Mouse (Mus musculus): ENCODE results near the gene Ran.
"Not testable (repeated sequence)": the region's sequence is repeated elsewhere in the genome, so short reads cannot be mapped to it uniquely, and the experiment has no call there.

Gene Ran

GRCm38 (mm10) chr5:129019497-129020299, at the start of gene Ran:
TSS of gene Ran (plus strand) at chr5:129020069.
- peak; percentile 97 to 98 for DNase-seq

DNA sequence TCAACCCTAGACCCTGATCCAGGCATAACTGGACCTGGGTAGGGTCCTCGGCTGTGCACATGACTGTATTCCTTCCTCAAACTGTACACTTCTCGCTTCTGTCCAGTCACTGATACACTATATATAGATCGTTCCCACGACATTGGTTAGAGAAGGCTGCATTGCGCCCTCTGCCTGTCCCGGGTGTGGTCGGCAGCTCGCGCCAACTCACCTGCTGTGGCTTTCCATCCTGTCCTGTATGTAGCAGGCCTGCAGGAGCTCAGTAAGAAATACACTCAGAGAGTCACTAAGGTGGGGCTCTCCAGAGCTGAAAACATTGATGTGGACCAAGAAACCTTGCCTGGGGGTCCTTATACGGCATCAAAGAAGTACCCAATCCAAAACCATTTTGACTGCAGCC, 49.0 kb upstream of the Ran start:
- DNase-seq: no peak

- peak; percentile 82 to 86 for DNase-seq
These were observed 48.6 kb upstream of the Ran start for GRCm38 (mm10) chr5:128971298-128971697.

- peak; percentile 27 to 50 for DNase-seq
These were observed 43.6 kb upstream of the Ran start for GRCm38 (mm10) chr5:128976266-128976665.

- not testable (repeated sequence) for DNase-seq
These were observed 42.4 kb upstream of the Ran start for GRCm38 (mm10) chr5:128977466-128977865.

GRCm38 (mm10) chr5:128978957-128979356, 40.9 kb upstream of the Ran start:
- DNase-seq: no peak

- no peak for DNase-seq
These were observed 39.0 kb upstream of the Ran start for GRCm38 (mm10) chr5:128980857-128981256.

- DNase-seq: peak; percentile 84 to 89
These were observed 38.3 kb upstream of the Ran start for GRCm38 (mm10) chr5:128981607-128982006.

GRCm38 (mm10) chr5:128984536-128984935, 35.3 kb upstream of the Ran start:
- DNase-seq: no peak

DNA sequence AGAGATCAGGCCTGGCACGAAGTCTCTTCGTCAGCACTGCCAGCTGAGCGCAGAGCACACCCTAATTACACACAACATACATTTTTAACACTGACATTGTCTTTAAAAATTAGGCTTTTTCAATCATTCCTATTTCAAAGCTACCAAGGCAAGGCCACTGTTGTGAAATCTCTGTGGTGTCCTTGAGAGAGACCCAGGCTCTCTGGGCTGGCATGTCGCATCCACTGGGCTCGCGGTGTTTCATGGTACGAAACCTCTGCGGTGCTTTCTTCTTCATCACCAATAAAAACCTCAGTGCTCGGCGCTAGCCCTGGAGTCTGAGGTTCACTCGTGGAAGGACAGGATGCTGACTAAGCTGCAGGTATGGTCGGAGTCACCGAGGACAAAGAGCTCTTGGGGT, 33.9 kb upstream of the Ran start:
- no peak for DNase-seq

DNA sequence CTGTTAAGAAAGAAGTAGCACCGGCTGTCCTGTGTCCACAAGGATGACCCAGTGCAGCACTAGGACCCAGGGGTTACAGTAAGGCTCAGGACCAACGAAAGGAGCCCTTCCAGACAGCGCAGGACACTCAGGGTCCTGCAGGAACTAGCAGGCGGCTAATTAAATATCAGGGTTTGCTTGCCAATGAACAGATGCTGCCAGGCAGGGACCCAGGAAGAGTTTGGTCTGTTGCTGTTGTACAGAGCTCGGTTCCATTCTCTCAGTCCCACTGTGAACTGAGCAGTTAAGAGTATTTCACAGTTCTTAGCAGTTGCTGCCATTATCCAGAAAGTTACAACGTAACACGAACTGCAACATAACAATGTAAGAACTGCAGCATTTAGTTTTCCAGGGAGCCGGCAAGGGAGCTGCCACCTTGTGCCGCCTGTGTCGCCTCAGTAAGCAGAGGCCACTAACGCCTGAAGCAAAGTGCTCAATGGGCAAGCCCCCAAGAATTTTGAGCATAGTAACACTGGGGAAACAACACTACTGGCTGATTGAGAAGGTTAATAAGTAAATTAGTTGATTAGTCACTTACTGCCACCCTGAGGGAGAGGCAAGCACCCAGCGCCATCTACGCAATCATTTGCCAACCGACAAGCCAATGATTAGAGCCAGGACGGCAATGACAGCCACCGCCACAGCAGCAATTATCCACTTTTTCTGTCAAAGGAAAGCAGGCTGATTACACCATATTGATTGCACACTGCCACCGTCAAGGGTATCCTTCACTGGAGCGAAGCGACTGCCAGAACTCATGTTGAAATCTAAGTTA, 32.5 kb upstream of the Ran start:
- peak; percentile 51 to 64 for DNase-seq

- DNase-seq: no peak
These were observed 19.0 kb upstream of the Ran start for GRCm38 (mm10) chr5:129000706-129001468.

DNA sequence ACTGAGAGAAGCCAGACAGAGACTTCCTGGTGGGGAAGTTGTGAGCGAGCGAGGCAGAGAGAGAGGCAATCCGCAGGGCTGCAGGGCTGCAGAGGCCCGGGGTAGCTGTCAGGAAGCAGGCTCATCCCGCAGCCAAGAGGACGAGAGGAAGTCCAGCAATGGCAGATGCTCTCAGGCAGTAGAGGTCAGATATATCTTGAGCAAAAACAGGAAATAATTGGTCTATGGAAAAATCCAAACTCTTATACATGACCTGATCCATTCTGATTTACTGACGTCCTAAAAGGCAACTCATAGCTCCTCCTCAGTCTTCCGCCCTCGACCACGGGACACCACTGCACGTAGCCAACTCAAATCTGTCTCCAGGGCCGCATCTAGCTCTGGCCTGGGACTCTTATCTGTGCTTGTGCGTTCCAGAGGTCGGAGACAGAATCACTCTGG, 17.3 kb upstream of the Ran start:
- no peak for DNase-seq

DNA sequence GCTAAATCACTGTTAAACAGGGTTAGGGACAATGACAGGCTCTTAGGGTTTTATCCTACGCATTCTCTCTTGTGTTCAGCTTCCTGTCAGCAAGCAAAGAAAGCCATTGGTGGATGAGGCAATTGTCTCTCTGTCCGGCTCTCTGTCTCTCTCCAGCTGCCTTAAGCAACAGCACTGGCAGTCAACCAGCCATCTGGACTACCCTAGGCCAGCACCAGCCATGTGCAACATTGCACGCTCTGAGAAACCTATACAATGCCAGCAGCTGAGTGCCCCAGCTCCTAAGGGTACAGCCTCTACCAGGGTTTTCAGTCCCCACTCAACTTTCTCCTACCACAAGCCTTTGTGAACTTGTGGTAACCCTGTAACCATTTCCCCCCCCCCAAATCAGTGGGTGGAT, 14.5 kb upstream of the Ran start:
- DNase-seq: no peak

DNA sequence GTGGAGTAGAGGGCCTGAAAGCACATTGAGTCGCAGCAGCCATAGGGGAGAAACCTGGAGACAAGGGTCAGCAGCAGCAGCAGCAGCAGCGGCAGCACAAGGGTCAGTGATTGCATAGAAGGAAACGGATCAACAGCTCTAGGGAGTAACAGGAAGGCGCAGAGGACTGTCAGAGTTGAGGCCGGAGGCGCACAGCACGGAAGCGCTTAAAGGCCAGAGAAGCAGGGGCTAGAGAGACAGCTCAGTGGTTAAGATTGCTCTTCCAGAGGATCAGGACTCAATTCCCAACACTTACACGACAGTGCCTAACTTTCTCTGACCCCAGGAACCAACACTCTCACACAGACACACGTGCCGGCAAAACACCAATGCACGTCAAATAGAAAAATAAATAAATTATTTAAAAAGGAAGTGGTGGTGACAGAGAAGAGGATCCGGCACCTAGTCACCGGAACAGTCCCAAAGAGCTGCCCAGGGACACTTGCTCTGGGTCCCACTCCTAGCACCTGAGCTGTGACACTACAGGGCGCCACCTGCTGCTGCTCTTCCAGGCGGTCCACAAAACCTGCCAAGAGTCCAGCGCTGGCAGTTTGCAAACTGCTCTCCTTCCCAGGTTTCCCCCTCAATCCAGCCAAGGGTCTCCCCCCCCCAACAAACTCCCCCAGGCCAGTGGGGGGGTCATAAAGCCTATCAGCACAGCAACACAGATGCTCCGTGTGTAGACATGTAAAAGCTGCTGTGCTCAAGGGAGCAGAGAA, 13.7 kb upstream of the Ran start:
- DNase-seq: no peak

DNA sequence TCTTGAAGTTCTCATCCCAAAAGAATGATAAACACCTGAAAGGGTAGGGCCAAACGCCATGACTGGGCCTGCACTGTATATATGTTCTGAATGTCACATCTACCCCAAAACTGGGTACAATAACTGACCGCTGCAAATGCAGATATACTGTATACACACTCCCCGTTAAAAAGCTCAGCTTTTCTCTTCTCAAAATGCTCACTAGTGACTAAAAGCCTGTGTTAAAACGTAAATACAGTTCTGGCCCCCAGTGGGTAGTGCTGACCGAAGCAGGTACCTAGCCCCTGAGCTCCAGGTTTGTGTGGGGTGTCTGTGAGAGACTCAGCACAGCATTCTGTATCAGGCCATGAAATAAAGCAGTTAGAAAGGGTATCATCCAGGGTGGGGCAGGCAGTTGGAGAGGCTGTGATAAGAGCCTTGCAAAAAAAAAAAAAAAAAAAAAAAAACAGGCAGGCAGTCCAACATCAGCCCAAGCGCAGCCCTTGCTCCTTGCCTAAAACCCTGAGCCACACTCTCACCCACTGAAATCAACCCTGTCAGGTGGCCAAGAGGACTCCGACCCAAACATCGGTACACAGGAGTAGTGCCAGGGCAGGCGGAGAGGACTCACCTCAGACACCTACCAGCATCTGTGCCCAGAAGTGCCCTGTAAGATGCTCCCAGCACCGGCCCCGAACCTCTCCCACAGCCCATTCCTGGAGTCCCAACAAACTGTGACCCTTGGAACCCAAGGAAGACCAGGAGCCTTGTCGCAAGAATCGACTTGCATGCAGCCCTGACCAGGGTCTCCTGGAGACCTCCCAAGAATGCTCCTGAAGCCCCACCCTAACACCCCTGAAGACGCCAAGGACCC, 12.5 kb upstream of the Ran start:
- DNase-seq: no peak

DNA sequence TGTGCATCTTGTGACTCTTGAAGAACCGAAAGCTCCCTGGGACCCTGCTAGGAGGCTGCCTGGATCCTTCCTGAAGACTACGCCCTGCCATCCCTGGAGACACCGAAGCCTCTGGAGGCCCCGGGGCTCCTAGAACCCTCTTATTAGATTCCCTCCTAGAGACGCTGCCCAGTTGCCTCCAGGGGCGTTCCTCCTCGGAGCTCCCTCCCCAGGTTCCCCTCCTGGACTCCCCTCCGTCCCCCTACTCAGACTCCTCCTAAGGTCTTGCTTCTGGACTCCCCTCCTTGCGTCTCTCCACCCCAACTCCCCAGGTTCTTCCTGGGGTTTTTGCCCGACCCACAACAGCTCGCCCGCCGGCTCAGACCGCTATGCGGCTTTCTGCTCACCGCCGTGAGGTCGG, 11.9 kb upstream of the Ran start:
- DNase-seq: no peak

GRCm38 (mm10) chr5:129008412-129008826, 11.4 kb upstream of the Ran start, which contains the start of gene Stx2:
TSS of gene Stx2 (minus strand) at chr5:129008574.
- peak; percentile 86 to 87 for DNase-seq

DNA sequence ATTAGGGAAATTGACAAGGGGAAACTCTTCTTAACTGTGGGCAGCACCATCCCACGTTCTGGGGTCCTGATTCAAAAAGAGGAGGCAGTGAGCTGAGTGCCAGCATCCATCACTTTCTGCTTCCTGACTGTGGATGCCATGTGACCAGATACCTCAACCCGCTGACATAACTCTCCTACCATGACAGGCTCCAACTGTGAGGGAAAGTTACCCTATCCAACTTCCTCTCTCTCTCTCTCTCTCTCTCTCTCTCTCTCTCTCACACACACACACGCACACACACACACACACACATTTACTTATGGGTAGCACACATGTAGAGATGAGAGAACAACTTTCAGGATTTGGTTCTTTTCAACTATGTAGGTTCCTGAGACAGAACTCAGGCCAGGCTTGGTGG, 10.3 kb upstream of the Ran start:
- DNase-seq: no peak

GRCm38 (mm10) chr5:129010937-129011336, 8.9 kb upstream of the Ran start:
- DNase-seq: no peak

DNA sequence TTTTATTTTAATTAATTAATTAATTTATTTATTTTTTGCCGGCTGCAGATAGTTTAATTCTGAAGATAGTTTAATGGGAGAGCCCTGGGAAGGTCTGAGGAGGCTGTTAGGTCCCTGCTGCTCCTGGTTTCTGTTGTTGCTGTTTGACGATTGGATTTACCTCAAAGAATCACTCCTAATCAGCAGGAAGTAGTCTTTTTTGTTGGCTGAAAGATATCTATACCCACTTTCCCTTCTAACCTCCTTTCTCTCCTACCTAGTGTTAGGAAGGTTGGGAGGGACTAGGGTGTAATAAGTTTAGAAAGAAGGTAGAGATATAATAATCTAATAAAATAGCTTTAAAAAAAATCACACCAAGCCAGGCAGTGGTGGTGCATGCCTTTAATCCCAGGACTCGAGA, 4.8 kb upstream of the Ran start:
- DNase-seq: no peak

Data from cerebellum, postnatal 14 days (tissue).